Mouse (Mus musculus) hindbrain, embryonic 12.5 days (tissue): Measurements from ENCODE around the gene Bicral. TPM values are rescaled to one million over a fixed set of nuclear protein-coding genes. Genes with fewer than 3 reads are reported as not detected.

Experiments
- ATAC-seq: fragments of 200-750 bp; cut with Nextera tagmentation; 2 replicates; pipeline ENCODE4 v1.8.0; 2017; ENCODE audit warnings: moderate TSS enrichment; ENCODE audit not compliant: low FRiP score
- H3K27ac ChIP-seq: fragments of 300-500 bp; sonication (generic); 2 replicates; pipeline ENCODE4 v1.5.1; 2016; ENCODE audit warnings: mild to moderate bottlenecking
- H3K27me3 ChIP-seq: fragments of 300-500 bp; sonication (generic); 2 replicates; pipeline ENCODE4 v1.6.1; 2016; ENCODE audit warnings: mild to moderate bottlenecking
- H3K36me3 ChIP-seq: fragments of 300-500 bp; sonication (generic); 2 replicates; pipeline ENCODE4 v1.6.1; 2016; ENCODE audit warnings: mild to moderate bottlenecking
- H3K4me1 ChIP-seq: fragments of 300-500 bp; sonication (generic); 2 replicates; pipeline ENCODE4 v1.6.1; 2016
- H3K4me2 ChIP-seq: fragments of 300-500 bp; sonication (generic); replicated peaks from 2 replicates; pipeline ENCODE4 v1.6.1; 2016; ENCODE audit warnings: mild to moderate bottlenecking
- H3K4me3 ChIP-seq: fragments of 300-500 bp; sonication (generic); 2 replicates; pipeline ENCODE4 v1.5.1; 2016; ENCODE audit warnings: mild to moderate bottlenecking
- H3K9ac ChIP-seq: fragments of 300-500 bp; sonication (generic); 2 replicates; pipeline ENCODE4 v1.6.1; 2016; ENCODE audit warnings: mild to moderate bottlenecking, moderate library complexity
- H3K9me3 ChIP-seq: fragments of 300-500 bp; sonication (generic); replicated peaks from 2 replicates; pipeline ENCODE4 v1.6.1; 2016; ENCODE audit warnings: mild to moderate bottlenecking
- whole genome bisulfite sequencing: fragments of 180-500 bp; shearing (Covaris S2); methylation state at CpG from one replicate; pipeline ENCODE4 v1.1.7; 2016; 5-methylcytosine and 5-hydroxymethylcytosine counted together
- polyA plus RNA-seq: library from polyadenylated mRNA; unstranded; fragments of >200 nt; fragmentation: Nextera tagmentation; extraction: Ambion mirVana; gene quantifications from 2 replicates; pipeline ENCODE4 v1.2.1, GENCODE M21; 2016

The Bicral gene
- polyA plus RNA-seq, 1 experiment from 2014 or later, result 7.6 TPM

DNA sequence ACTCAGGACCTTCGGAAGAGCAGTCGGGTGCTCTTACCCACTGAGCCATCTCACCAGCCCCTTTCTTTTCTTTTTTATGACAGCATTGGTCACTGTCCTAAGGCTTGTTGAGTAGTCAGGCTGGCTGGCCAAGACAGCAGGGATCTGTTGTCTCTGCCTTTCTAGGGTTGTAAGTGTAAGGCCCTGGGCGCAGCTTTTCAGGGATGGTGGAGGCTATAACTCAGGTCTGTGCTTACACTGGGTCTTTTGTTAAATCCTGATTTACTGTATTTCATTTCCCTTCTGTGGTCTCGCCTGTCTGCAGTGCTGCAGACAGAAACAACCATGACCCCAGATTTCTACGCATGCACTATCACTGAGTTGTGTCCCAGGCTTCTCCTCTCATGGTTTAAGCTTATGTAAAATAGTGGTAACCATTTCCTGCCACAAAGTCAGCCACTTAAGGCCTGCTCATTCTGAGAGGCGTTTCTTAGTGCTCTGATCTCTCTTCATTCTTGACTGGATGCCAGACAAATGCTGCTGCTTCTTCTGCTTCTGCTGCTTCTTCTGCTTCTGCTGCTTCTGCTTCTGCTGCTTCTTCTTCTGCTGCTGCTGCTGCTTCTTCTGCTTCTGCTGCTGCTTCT, 23.1 kb downstream of the Bicral start:
- no peak overlapping the region for H3K27ac ChIP-seq
- H3K4me3 ChIP-seq, result no peak overlapping the region
- no peaks in the 10 kb centered on the region for H3K36me3 ChIP-seq
- no peaks in the 10 kb centered on the region for H3K27me3 ChIP-seq
- H3K9ac ChIP-seq, result no peak overlapping the region
- 93% methylated on average over 6 of the region's 6 CpGs for WGBS
- H3K4me2 ChIP-seq, result no peak overlapping the region
- H3K4me1 ChIP-seq, result no peaks in the 10 kb centered on the region
- ATAC-seq, result no peak
- no peaks in the 10 kb centered on the region for H3K9me3 ChIP-seq

DNA sequence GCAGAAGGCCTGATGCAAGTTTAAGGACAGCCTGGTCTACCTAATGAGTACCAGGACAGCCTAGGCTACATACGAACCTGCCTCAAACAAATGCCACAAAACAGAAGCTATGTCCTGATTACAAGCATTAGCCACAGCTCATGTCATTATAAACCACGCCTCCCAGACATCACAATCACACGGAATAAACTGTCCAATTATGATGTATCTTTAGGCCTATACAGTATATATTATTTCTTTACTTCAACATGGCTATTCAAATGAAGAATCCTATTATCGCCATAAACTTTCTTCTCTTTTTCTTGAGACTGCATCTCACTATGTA, 25.3 kb downstream of the Bicral start:
- Histone ChIP-seq H3K4me3 (no peak overlapping the region), H3K36me3 (peaks cover 14% of the 10 kb centered on the region), H3K9me3 (no peaks in the 10 kb centered on the region), H3K27ac (no peak overlapping the region), H3K4me1 (no peaks in the 10 kb centered on the region), H3K4me2 (no peak overlapping the region), H3K27me3 (no peaks in the 10 kb centered on the region), H3K9ac (no peak overlapping the region)
- ATAC-seq, result no peak
- 88% methylated on average over 4 of the region's 4 CpGs for whole genome bisulfite sequencing

DNA sequence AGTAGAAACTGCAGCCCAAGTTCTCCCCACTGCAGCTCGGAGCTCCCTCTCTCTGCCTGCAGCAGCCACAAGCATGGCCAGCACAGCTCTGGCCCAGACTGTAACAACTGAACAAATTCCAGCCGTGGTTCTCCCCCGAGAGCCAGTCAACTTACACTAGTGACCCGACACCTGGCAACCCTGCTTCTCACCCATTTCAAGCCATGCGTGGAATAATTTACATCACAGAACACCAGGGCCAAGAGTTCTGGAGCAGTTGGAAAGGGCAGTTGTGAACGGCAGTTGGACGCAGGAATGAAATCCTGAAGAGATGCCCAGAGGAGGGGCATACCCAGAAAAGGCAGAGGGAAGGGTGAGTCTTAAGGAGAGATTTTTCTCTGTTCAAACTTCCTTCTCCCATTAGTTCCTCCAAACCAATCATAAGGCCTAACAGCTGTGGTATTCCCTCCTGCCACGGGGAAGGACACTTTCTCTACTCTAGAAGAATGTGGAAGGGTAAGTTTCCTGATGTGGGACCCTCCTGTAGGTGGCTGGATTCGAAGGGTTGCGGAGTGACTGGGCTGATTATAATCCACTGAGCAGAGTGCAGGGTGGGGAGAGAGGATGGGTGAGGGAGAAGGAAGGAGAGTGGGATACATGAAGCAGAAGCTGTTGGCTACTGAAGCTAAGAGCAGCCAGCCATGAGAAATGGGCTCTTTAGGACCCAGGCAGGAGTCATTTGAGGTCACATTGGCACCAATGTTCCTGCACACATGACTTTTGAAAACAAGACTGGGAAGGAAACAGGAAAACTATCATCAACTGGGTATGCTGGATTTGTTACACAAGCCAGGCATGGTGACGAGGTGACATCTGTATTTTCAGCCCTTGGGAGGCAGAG, 25.9 kb downstream of the Bicral start:
- Histone ChIP-seq H3K27me3 (no peaks in the 10 kb centered on the region), H3K27ac (no peak overlapping the region), H3K9me3 (no peaks in the 10 kb centered on the region), H3K36me3 (peaks cover 17% of the 10 kb centered on the region), H3K4me3 (no peak overlapping the region), H3K4me1 (no peaks in the 10 kb centered on the region), H3K4me2 (no peak overlapping the region), H3K9ac (no peak overlapping the region)
- no peak for ATAC-seq
- 77% methylated on average over 11 of the region's 11 CpGs for WGBS

DNA sequence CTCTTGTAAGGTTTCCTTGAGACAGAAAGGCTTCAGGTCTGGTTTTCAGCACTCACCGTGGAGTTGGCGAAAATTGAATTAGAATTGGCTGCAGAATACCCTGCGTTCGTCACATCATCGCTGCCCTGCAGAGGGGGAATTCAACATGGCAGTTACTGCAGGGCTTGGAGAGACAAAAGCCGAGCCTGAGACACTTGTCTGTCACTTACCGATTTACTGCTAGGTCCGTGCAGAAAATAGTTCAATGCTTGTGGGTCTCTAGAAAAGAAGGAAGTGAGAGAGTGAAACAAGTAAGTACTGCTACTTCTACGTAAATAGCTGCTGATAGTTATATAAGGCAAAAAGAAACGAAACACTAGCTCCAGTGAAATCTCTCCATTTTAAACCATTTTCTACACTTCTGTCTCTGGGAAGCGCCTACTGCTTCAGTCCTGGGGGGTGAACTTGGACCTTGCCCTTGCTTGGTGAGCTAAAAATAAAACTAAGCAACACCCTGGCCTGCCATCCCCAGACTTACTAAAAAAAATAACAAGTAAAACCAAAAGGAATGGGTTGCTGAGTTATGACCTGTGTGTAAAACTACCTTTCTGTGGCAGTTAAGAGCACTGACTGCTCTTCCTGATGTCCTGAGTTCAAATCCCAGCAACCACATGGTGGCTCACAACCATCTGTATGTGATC, 28.3 kb downstream of the Bicral start:
- no peak for ATAC-seq
- Histone ChIP-seq H3K27ac (no peak overlapping the region), H3K36me3 (peaks cover 37% of the 10 kb centered on the region), H3K4me2 (no peak overlapping the region), H3K4me3 (no peak overlapping the region), H3K9me3 (no peaks in the 10 kb centered on the region), H3K27me3 (no peaks in the 10 kb centered on the region), H3K4me1 (no peaks in the 10 kb centered on the region), H3K9ac (no peak overlapping the region)
- WGBS, result 90% methylated on average over 11 of the region's 11 CpGs

DNA sequence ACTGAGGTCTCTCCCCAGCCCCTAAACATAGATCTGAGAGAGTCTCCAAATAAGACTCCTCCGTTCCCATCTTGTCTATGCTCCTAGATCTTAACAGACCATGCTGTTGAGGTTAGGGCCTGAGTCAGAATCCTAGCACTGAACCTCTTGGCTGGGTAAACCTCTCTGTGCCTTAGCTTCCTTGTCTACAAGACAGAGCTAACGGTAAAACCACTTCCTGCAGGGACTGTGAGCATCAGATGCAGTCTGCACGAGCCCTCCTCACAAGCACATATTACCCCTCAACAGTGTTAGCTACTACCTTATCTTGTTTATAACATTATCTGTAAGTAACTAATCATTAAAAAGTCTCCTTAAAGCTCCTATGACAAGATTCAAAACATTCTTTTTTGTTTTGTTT, 29.3 kb downstream of the Bicral start:
- H3K9ac ChIP-seq, result no peak overlapping the region
- WGBS, result 92% methylated on average over 3 of the region's 3 CpGs
- no peak overlapping the region for H3K4me3 ChIP-seq
- H3K9me3 ChIP-seq, result no peaks in the 10 kb centered on the region
- no peak for ATAC-seq
- no peak overlapping the region for H3K27ac ChIP-seq
- no peaks in the 10 kb centered on the region for H3K4me1 ChIP-seq
- no peak overlapping the region for H3K4me2 ChIP-seq
- H3K36me3 ChIP-seq, result peaks cover 48% of the 10 kb centered on the region
- H3K27me3 ChIP-seq, result no peaks in the 10 kb centered on the region

DNA sequence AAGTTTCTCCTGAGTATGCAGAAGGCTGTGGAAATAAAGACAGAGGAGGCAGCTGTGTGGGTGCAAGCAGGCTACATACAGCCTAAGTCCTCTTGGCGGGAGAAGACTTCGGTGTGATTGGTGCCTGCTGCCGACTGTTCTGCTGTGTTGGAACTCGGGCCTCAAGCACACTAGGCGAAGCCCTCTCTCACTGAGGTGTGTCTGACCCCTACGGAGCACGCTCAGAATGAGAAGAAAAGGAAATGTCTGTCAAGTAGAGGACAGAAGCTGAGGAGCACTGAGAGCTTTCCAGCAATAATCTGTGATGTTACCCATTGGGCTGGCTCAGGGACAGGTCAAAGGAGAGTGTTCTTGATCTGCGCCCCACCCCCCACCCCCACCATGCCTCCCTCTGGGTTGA, 35.2 kb downstream of the Bicral start:
- no peaks in the 10 kb centered on the region for H3K4me1 ChIP-seq
- ATAC-seq, result no peak
- WGBS, result 90% methylated on average over 8 of the region's 8 CpGs
- H3K27me3 ChIP-seq, result no peaks in the 10 kb centered on the region
- no peak overlapping the region for H3K27ac ChIP-seq
- peaks cover 80% of the 10 kb centered on the region for H3K36me3 ChIP-seq
- no peak overlapping the region for H3K4me2 ChIP-seq
- H3K4me3 ChIP-seq, result no peak overlapping the region
- no peaks in the 10 kb centered on the region for H3K9me3 ChIP-seq
- no peak overlapping the region for H3K9ac ChIP-seq

DNA sequence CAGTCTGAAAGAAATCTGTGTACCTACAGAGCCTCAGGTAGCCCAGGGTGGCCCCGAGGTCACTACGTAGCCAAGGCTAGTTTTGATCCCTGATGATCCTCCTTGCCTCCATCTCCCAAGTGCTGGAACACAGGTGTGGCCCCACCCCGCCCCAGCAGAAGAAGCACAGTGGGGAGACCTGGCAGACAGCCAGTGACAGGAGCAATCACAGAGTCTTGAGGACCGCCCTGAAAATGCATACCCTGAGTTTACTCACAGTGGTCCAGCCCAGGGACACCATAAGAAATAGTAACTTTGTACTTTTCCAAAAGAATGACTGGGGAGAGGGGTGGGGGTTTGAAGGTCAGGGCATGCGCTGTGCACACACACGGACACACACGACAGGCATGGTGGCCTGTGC, 37.7 kb downstream of the Bicral start:
- Histone ChIP-seq H3K4me3 (no peak overlapping the region), H3K27me3 (no peaks in the 10 kb centered on the region), H3K4me1 (no peaks in the 10 kb centered on the region), H3K9ac (no peak overlapping the region), H3K36me3 (peaks cover 66% of the 10 kb centered on the region), H3K4me2 (no peak overlapping the region), H3K9me3 (no peaks in the 10 kb centered on the region), H3K27ac (no peak overlapping the region)
- no peak for ATAC-seq
- 93% methylated on average over 7 of the region's 7 CpGs for WGBS

DNA sequence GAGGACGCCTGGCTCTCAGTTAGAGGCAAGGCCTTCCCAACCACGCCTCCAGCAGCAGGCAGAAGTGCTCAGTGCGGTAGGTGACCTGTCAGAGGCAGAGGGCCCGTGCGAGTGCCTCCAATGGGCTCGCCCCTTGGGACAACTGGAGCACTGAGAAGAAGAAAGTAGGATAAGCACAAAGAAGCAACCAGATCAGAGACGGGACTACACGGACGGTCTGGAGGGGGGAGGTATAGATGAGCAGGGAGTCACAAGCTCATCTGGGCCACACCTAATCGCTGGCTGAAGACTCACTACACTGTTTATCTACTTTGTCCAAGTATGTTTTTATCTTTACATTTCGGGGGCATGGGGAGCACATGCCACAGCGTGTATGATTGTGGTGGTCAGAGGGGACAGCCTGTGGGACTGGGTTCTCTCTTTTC, 40.5 kb downstream of the Bicral start:
- no peaks in the 10 kb centered on the region for H3K27me3 ChIP-seq
- no peak overlapping the region for H3K4me2 ChIP-seq
- H3K9me3 ChIP-seq, result no peaks in the 10 kb centered on the region
- no peaks in the 10 kb centered on the region for H3K4me1 ChIP-seq
- no peak overlapping the region for H3K4me3 ChIP-seq
- no peak overlapping the region for H3K27ac ChIP-seq
- ATAC-seq, result no peak
- H3K36me3 ChIP-seq, result peaks cover 48% of the 10 kb centered on the region
- no peak overlapping the region for H3K9ac ChIP-seq
- WGBS, result 88% methylated on average over 12 of the region's 12 CpGs

DNA sequence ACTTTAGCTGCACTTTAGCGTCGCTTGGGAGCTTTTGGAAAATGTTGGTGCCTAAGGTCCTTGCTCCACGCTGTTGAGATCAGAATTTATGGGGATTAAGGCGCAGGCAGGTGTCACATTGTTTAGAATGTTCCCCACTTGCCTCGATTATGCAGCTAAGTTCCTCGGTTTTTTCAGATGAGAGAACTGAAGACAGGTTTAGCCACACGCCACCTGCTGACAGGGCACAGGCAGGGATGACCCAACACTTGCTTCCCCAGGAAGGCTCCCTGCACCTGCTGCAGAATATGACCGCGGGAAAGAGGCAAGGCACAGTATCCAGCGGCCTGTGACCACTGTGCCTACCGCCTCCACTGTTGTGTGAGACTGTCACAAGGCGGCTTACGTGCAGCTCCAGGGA, 42.0 kb downstream of the Bicral start:
- Histone ChIP-seq H3K27me3 (no peaks in the 10 kb centered on the region), H3K9ac (no peak overlapping the region), H3K9me3 (no peaks in the 10 kb centered on the region), H3K4me3 (no peak overlapping the region), H3K4me1 (no peaks in the 10 kb centered on the region), H3K27ac (no peak overlapping the region), H3K36me3 (peaks cover 50% of the 10 kb centered on the region), H3K4me2 (no peak overlapping the region)
- 78% methylated on average over 13 of the region's 13 CpGs for WGBS
- ATAC-seq, result 0 out of 2 replicates have a peak, but pooled peaks have one; percentile 22

DNA sequence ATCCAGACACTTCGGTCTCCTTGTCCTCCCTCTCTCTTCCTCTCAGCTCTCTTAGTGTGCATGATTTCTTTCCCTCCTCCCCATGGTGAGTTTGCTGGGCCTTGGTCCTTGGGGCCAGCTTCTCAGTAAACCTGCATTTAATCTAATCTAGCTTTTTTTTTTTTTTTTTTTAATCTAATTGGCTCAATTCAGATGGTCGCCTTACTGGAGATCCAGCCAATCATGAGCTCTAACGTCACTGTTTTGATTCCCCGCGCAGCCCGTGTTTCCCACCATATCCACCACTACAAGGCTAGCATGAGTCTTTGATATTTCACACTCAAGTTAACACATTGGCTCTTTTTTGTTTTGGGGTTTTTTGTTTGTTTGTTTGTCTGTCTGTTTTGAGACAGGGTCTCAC, 43.8 kb downstream of the Bicral start:
- Histone ChIP-seq H3K9ac (no peak overlapping the region), H3K4me1 (no peaks in the 10 kb centered on the region), H3K27ac (no peak overlapping the region), H3K4me3 (no peak overlapping the region), H3K36me3 (peaks cover 45% of the 10 kb centered on the region), H3K4me2 (no peak overlapping the region), H3K9me3 (no peaks in the 10 kb centered on the region), H3K27me3 (no peaks in the 10 kb centered on the region)
- ATAC-seq, result no peak
- WGBS, result 90% methylated on average over 6 of the region's 6 CpGs

DNA sequence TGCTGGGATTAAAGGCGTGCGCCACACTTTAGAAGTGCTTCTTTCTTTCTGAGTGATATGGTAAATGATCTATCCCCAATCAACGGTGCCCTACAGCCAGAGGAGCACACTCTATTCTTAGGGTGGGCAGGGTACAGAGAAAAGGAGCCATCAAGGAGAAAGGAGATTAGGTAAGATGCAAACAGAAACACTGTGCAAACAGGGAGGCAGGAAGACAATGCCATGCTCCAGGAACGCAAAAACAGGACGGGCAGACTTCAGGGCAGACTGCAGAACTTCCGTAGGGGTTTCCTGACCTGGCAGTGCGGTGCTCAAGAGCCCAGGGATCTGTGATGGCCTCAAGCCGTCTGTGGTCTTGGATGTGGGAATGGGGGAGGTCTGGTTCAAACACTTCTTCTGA, 44.6 kb downstream of the Bicral start:
- no peak overlapping the region for H3K4me3 ChIP-seq
- WGBS, result 87% methylated on average over 8 of the region's 8 CpGs
- ATAC-seq, result no peak
- H3K36me3 ChIP-seq, result peaks cover 43% of the 10 kb centered on the region
- H3K9ac ChIP-seq, result no peak overlapping the region
- no peaks in the 10 kb centered on the region for H3K27me3 ChIP-seq
- H3K4me2 ChIP-seq, result no peak overlapping the region
- H3K27ac ChIP-seq, result no peak overlapping the region
- H3K9me3 ChIP-seq, result no peaks in the 10 kb centered on the region
- H3K4me1 ChIP-seq, result no peaks in the 10 kb centered on the region

DNA sequence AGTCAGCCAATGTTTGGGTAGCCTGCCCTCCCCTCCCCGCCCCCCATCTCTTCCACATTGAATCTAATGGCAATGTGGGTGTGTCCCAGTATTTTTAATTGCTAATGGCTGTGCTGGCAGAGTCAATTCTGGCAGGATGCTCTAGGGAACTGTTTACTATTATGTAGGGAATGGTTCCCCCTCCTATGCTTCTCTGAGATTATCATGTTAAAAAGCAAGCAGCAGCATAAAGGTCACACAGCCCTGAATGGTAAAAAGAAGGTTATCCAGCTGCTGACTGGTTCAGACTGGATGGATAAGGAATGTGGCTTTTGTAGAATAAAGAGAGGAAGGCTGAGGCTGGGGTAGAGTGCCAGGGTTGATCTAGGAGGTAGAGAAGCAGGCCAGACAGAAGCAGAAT, 45.8 kb downstream of the Bicral start:
- Histone ChIP-seq H3K27ac (no peak overlapping the region), H3K27me3 (no peaks in the 10 kb centered on the region), H3K4me1 (no peaks in the 10 kb centered on the region), H3K36me3 (peaks cover 48% of the 10 kb centered on the region), H3K9me3 (no peaks in the 10 kb centered on the region), H3K4me2 (no peak overlapping the region), H3K9ac (no peak overlapping the region), H3K4me3 (no peak overlapping the region)
- 80% methylated on average over 1 of the region's 1 CpGs for WGBS
- no peak for ATAC-seq
